Mouse (Mus musculus) thymus, adult 2 months (tissue): ENCODE results near the gene Knop1.

Experiments
- CTCF ChIP-seq: fragments of 200-500 bp; IDR thresholded peaks from 2 replicates; pipeline ENCODE4 v1.5.1; 2012; ENCODE audit warnings: mild to moderate bottlenecking, control low read depth, low read length, moderate library complexity, borderline replicate concordance; ENCODE audit not compliant: control insufficient read depth, poor library complexity, insufficient read depth; ENCODE audit errors: extremely low read depth
- POLR2A ChIP-seq: fragments of 200-500 bp; IDR thresholded peaks from 2 replicates; pipeline ENCODE4 v1.6.1; 2012; ENCODE audit warnings: mild to moderate bottlenecking, low read length, control low read depth, moderate library complexity; ENCODE audit not compliant: control insufficient read depth, poor library complexity, insufficient read depth; ENCODE audit errors: extremely low read depth

DNA sequence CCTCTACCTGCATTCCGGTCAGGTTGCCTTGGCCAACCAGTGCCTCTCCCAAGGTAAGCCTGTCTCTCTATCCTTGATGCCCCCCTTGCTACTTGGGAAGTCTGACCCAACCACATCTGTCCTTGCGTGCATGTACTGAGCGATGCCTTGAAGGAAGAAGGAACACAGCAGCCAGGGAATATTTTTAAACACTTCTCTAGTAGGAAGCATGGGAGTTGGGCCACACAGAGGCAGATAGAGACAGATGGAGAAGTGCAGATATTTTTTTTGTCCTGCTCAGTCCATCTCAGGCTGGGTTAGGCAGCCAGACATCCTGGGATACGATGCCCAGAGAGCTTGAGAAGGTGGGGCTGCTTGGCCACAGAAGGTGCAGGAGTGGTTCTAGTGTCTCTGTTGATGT lies 42.5 kb downstream of the Knop1 start:
- TF ChIP-seq CTCF (no peak), POLR2A (no peak)
